Mouse (Mus musculus) heart, embryonic 13.5 days (tissue): Measurements from ENCODE around the gene Acaa1b. TPM values are rescaled to one million over a fixed set of nuclear protein-coding genes. Genes with fewer than 3 reads are reported as not detected.

Experiments
- ATAC-seq: fragments of 200-750 bp; cut with Nextera tagmentation; 2 replicates; pipeline ENCODE4 v1.8.0; 2017; ENCODE audit warnings: moderate TSS enrichment; ENCODE audit not compliant: insufficient number of reproducible peaks, low FRiP score, low TSS enrichment; ENCODE audit errors: extremely low read depth
- H3K27ac ChIP-seq: fragments of 300-500 bp; sonication (generic); replicated peaks from 2 replicates; pipeline ENCODE4 v1.5.1; 2015; ENCODE audit warnings: moderate library complexity, mild to moderate bottlenecking, inconsistent platforms
- H3K27me3 ChIP-seq: fragments of 300-500 bp; sonication (generic); replicated peaks from 2 replicates; pipeline ENCODE4 v1.6.1; 2015; ENCODE audit warnings: mild to moderate bottlenecking, inconsistent platforms
- H3K36me3 ChIP-seq: fragments of 300-500 bp; sonication (generic); 2 replicates; pipeline ENCODE4 v1.6.1; 2015; ENCODE audit warnings: mild to moderate bottlenecking, inconsistent platforms
- H3K4me1 ChIP-seq: fragments of 300-500 bp; sonication (generic); 2 replicates; pipeline ENCODE4 v1.6.1; 2015; ENCODE audit warnings: inconsistent platforms
- H3K4me2 ChIP-seq: fragments of 300-500 bp; sonication (generic); 2 replicates; pipeline ENCODE4 v1.6.1; 2015; ENCODE audit warnings: inconsistent platforms, mild to moderate bottlenecking, moderate library complexity
- H3K4me3 ChIP-seq: fragments of 300-500 bp; sonication (generic); 2 replicates; pipeline ENCODE4 v1.5.1; 2015; ENCODE audit warnings: moderate library complexity, mild to moderate bottlenecking, inconsistent platforms
- H3K9ac ChIP-seq: fragments of 300-500 bp; sonication (generic); 2 replicates; pipeline ENCODE4 v1.6.1; 2015; ENCODE audit warnings: inconsistent platforms, mild to moderate bottlenecking, moderate library complexity
- H3K9me3 ChIP-seq: fragments of 300-500 bp; sonication (generic); 2 replicates; pipeline ENCODE4 v1.6.1; 2016; ENCODE audit warnings: inconsistent platforms
- WGBS: fragments of 180-500 bp; shearing (Covaris S2); methylation state at CpG from one replicate; pipeline ENCODE4 v1.1.7; 2015; ENCODE audit warnings: mixed read lengths; 5-methylcytosine and 5-hydroxymethylcytosine counted together
- polyA plus RNA-seq: library from polyadenylated mRNA; unstranded; fragments of >200 nt; fragmentation: Nextera tagmentation; extraction: Ambion mirVana; gene quantifications from 2 replicates; pipeline ENCODE4 v1.2.1, GENCODE M21; 2015

The Acaa1b gene
- polyA plus RNA-seq, 1 experiment from 2014 or later: 0.47 TPM

DNA sequence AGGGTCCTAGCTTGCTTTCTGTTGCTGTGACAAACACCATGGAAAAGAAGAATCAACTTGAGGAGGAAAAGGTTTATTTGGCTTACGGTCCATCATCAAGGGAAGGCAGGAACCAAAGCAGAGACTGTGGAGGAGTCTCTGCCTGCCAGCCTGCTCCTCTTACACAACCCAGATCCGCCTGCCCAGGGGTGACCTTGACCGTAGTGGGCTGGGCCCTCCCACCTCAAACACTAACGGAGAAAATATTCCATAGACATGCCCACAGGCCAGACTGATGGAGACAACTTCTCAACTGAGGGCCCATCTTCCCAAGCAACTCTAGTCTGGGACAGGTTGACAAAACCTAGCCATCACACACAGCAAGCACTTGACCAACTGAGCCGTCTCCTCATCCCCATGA is 14.8 kb downstream of the Acaa1b start:
- no peaks in the 10 kb centered on the region for H3K36me3 ChIP-seq
- no peak for ATAC-seq
- H3K27ac ChIP-seq: no peak overlapping the region
- H3K4me3 ChIP-seq: no peak overlapping the region
- H3K4me2 ChIP-seq: no peak overlapping the region
- 67% methylated on average over 5 of the region's 5 CpGs for WGBS
- H3K27me3 ChIP-seq: no peaks in the 10 kb centered on the region
- H3K9ac ChIP-seq: no peak overlapping the region
- peaks cover 9% of the 10 kb centered on the region; the same call in 1 of the 2 replicates for H3K4me1 ChIP-seq
- no peaks in the 10 kb centered on the region for H3K9me3 ChIP-seq

DNA sequence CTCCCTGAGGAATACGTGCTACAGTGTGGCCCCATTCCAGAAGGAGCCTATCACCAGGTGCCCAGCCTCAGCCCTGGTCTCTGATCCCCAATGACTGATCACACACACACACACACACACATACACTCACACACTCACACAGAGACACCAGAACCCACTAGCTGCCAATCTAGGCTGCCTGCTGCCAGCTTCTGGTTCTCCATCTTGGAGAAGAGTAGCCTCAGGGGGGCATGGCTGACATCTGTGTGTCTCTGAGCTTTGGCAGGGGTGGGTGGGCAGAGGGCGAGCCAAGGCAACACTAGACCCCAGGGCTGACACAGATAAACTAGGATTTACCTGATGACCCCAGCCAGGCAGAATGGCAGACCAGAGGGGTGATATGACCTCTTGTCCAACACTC is 18.1 kb downstream of the Acaa1b start:
- H3K9me3 ChIP-seq: no peaks in the 10 kb centered on the region
- no peak overlapping the region for H3K27ac ChIP-seq
- no peak overlapping the region for H3K9ac ChIP-seq
- H3K4me3 ChIP-seq: no peak overlapping the region
- no peaks in the 10 kb centered on the region for H3K36me3 ChIP-seq
- H3K27me3 ChIP-seq: no peaks in the 10 kb centered on the region
- H3K4me2 ChIP-seq: no peak overlapping the region
- ATAC-seq: no peak
- WGBS: 71% methylated on average over 2 of the region's 2 CpGs
- peaks cover 9% of the 10 kb centered on the region; the same call in 1 of the 2 replicates for H3K4me1 ChIP-seq

- Histone ChIP-seq H3K27me3 (no peaks in the 10 kb centered on the region; the same call in 1 of the 2 replicates), H3K4me1 (no peaks in the 10 kb centered on the region), H3K36me3 (no peaks in the 10 kb centered on the region), H3K4me3 (no peak overlapping the region), H3K9me3 (no peaks in the 10 kb centered on the region), H3K27ac (no peak overlapping the region), H3K9ac (no peak overlapping the region), H3K4me2 (no peak overlapping the region)
- ATAC-seq: no peak
- WGBS: 53% methylated on average over 5 of the region's 5 CpGs
These were observed 26.2 kb downstream of the Acaa1b start for GRCm38 (mm10) chr9:119130692-119131091.

GRCm38 (mm10) chr9:119128436-119129181 is 28.3 kb downstream of the Acaa1b start:
- 76% methylated on average over 12 of the region's 12 CpGs for WGBS

DNA sequence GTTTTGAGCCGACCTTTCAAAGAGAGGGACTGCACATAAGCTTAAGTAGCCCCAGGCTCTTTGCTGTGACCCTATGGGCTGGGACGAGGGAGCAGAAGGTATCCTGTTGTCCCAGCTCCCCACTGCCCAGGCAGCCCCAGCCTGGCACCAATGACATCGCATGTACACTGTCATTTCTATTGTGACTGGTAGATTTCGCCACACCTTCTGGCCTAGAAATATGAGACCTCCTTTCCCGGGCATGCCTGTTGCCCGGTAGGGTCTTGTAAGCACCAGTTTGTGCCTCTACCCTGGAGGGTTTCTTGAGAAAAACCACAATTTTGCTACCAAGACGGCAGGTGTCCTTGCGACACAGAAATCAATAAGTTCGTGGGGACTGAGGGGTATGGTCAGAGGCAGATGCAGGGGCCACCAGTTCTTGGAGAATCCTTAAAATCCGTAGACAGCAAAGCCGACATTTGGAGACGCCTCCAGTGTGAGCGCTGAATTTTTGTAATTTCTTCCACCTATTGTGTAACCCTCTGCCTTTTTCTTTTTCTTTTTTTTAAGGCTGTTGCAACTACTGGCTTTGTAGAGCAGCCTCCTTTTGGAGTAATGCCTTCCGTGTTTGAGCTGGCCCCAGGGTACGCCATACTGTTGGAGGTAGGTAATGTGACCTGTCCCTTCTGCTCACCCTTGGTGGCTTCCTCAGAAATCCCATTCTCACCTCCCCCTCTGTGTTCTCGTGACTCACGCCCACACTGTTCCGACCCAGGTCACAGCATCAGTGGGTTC is 34.1 kb downstream of the Acaa1b start:
- no peak overlapping the region for H3K27ac ChIP-seq
- H3K9ac ChIP-seq: no peak overlapping the region
- WGBS: 77% methylated on average over 18 of the region's 18 CpGs
- H3K4me1 ChIP-seq: no peaks in the 10 kb centered on the region
- no peak for ATAC-seq
- H3K9me3 ChIP-seq: no peaks in the 10 kb centered on the region
- H3K36me3 ChIP-seq: no peaks in the 10 kb centered on the region
- no peak overlapping the region for H3K4me2 ChIP-seq
- H3K4me3 ChIP-seq: no peak overlapping the region
- H3K27me3 ChIP-seq: no peaks in the 10 kb centered on the region; the same call in 1 of the 2 replicates

More at GRCm38 (mm10) chr9:119128436-119129181, 28.3 kb downstream of the Acaa1b start:
- Histone ChIP-seq H3K4me3 (no peak overlapping the region), H3K9me3 (no peaks in the 10 kb centered on the region), H3K9ac (no peak overlapping the region), H3K27ac (no peak overlapping the region), H3K4me2 (no peak overlapping the region), H3K27me3 (no peaks in the 10 kb centered on the region; the same call in 1 of the 2 replicates), H3K4me1 (no peaks in the 10 kb centered on the region), H3K36me3 (no peaks in the 10 kb centered on the region)
- ATAC-seq: no peak

GRCm38 (mm10) chr9:119120168-119120560 is 36.7 kb downstream of the Acaa1b start:
- Histone ChIP-seq H3K4me2 (no peak overlapping the region), H3K4me1 (no peaks in the 10 kb centered on the region), H3K27ac (no peak overlapping the region), H3K9ac (no peak overlapping the region), H3K4me3 (no peak overlapping the region), H3K27me3 (no peaks in the 10 kb centered on the region), H3K9me3 (no peaks in the 10 kb centered on the region), H3K36me3 (no peaks in the 10 kb centered on the region)
- WGBS: 60% methylated on average over 3 of the region's 3 CpGs
- ATAC-seq: no peak

DNA sequence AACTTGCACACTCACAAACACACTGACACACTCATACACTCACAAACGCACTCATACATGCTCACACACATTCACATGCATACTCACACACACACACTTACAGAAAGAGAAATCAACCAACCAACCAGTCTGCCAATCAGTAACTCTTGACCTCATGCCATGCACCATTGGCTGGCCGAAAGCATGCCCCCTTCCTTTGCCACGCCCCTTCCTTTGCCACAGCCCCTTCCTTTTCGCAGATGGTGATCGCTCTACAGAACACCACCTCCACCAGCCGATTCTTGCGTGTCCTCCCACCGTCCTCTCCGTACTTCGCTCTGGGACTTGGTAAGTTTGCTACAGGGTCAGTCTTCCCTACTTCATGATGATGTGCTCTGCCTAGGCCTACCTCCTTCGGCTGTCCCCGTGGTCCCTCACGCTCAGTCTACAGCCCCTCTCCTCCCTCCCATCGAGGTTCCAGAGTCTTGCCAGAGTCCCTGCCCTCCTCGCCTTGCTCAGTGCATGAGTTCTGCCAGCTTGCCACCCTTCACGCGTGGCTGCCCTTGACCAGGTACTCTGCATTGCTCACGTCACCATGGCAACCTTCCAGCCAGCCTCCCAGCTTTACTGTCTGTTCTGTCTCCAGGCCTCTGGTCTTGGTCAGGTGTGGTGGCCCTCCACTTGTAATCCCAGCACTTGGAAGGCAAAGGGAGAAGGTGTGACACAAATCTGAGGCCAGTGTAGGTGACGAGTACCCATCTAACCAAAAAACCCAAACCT is 37.3 kb downstream of the Acaa1b start:
- H3K9ac ChIP-seq: no peak overlapping the region
- no peak for ATAC-seq
- H3K27me3 ChIP-seq: no peaks in the 10 kb centered on the region
- no peak overlapping the region for H3K4me2 ChIP-seq
- no peaks in the 10 kb centered on the region for H3K36me3 ChIP-seq
- no peak overlapping the region for H3K4me3 ChIP-seq
- H3K27ac ChIP-seq: no peak overlapping the region
- no peaks in the 10 kb centered on the region for H3K9me3 ChIP-seq
- no peaks in the 10 kb centered on the region for H3K4me1 ChIP-seq
- WGBS: 87% methylated on average over 19 of the region's 19 CpGs

GRCm38 (mm10) chr9:119114911-119115310 is 42.0 kb downstream of the Acaa1b start:
- no peak overlapping the region for H3K4me3 ChIP-seq
- no peak for ATAC-seq
- no peaks in the 10 kb centered on the region for H3K9me3 ChIP-seq
- WGBS: 81% methylated on average over 17 of the region's 17 CpGs
- H3K27me3 ChIP-seq: no peaks in the 10 kb centered on the region
- H3K9ac ChIP-seq: no peak overlapping the region
- peaks cover 6% of the 10 kb centered on the region; the same call in 1 of the 2 replicates for H3K4me1 ChIP-seq
- H3K36me3 ChIP-seq: no peaks in the 10 kb centered on the region
- H3K27ac ChIP-seq: no peak overlapping the region
- H3K4me2 ChIP-seq: no peak overlapping the region

DNA sequence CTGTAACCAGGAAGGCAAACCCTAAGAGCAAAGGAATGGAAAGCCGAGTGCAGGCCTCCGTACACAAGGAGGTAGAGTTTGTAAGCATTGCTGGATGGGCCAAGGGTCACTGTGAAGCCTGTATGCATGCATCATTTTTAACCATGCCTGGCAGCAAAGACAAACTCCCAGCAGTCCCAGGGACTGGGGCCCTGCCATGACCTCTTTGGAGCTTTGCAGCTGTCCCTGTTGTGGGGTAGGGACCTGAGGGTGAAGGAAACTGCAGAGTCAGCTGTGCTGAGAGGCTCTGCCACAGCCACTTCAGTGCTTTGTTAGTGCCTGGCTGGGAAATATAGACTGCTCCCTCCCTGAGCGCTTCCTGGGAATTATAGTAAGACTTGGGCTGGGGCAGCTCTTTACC is 46.3 kb downstream of the Acaa1b start:
- no peak overlapping the region for H3K4me3 ChIP-seq
- ATAC-seq: no peak
- no peak overlapping the region for H3K9ac ChIP-seq
- no peaks in the 10 kb centered on the region for H3K27me3 ChIP-seq
- H3K9me3 ChIP-seq: no peaks in the 10 kb centered on the region
- no peaks in the 10 kb centered on the region for H3K36me3 ChIP-seq
- H3K4me1 ChIP-seq: peaks cover 6% of the 10 kb centered on the region; the same call in 1 of the 2 replicates
- H3K27ac ChIP-seq: no peak overlapping the region
- H3K4me2 ChIP-seq: no peak overlapping the region
- 53% methylated on average over 3 of the region's 3 CpGs for WGBS

DNA sequence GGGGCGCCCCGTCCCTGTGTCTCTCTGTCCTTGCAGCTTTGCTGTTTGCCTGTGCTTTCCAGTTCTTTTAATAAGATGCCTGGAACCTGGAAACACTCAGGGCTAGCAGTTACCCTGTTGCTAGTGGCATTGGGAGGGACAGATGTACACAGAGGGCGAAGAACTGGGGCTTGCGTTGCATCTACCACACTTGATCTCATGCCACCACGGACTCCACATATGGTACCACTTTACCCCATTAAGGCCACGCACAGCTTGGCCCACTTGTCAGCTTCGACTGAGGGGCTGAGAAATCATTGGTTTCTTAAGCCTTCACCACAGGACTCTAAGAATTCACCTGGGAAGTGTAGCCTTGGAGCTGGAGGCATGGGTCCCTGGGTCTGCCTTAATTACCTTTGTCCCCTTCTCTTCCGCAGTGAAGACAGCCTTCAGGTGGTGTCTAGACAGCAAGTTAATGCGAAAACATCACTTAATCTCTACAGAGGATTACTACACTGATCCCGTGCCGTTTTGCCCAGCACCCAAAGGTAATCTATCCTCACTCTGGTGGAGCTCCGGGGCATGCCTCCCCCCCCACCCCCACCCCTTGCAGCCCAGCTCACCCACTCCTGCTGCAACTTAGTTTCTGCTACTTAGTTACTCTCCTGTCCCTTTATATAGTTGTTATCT is 47.1 kb downstream of the Acaa1b start:
- Histone ChIP-seq H3K9ac (no peak overlapping the region), H3K36me3 (no peaks in the 10 kb centered on the region), H3K4me1 (peaks cover 6% of the 10 kb centered on the region; the same call in 1 of the 2 replicates), H3K27ac (no peak overlapping the region), H3K9me3 (no peaks in the 10 kb centered on the region), H3K4me3 (no peak overlapping the region), H3K27me3 (0 out of 2 replicates have a peak, but pooled peaks cover under 1% of the 10 kb centered on the region), H3K4me2 (no peak overlapping the region)
- 62% methylated on average over 12 of the region's 12 CpGs for WGBS
- no peak for ATAC-seq

DNA sequence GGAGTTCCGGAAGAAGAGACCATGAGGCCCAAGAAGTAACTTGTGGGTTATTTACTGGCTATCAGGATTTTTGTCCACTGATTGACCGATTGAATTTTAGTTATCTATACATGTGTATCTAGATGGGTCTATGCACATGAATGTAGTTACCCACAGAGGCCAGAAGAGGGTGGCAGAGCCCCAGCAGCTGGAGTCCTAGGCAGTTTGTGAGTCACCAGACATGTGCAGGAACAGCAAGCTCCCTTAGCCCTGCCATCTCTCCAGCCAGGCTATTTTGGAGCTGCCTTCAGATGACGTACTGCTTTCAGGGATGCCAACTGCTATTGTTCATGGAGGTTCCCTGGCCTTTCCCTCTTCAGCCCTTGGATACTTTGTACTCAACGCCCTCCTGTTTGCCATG is 49.3 kb downstream of the Acaa1b start:
- WGBS: 71% methylated on average over 4 of the region's 4 CpGs
- Histone ChIP-seq H3K9me3 (no peaks in the 10 kb centered on the region), H3K4me2 (no peak overlapping the region), H3K9ac (no peak overlapping the region), H3K27ac (0 out of 2 replicates have a peak overlapping the region, but pooled peaks have one; percentile 32), H3K4me3 (no peak overlapping the region), H3K27me3 (peaks cover 20% of the 10 kb centered on the region), H3K4me1 (peaks cover 11% of the 10 kb centered on the region), H3K36me3 (no peaks in the 10 kb centered on the region)
- no peak for ATAC-seq
